Mouse (Mus musculus) left cerebral cortex, adult 18-20 months (tissue): ENCODE data around the gene Spag6l. TPM values are rescaled to one million over a fixed set of nuclear protein-coding genes. Genes with fewer than 3 reads are reported as not detected.
A peak's percentile ranks its signal among the peaks of the same experiment; 100 is the strongest.
"Not testable (repeated sequence)": the region's sequence is repeated elsewhere in the genome, so short reads cannot be mapped to it uniquely, and the experiment has no call there.

Experiments
- DNase-seq, 2 experiments: peaks; one replicate each; pipeline ENCODE4 v3.0.0; 2021 to 2022; ENCODE audit warnings: low spot score in 2 of 2, mixed read lengths in 1 of 2
- long read RNA-seq, 2 experiments: library from polyadenylated mRNA; stranded (forward); transcript quantifications; one replicate each; pipeline ENCODE4 v2.0.0; 2021
- total RNA-seq, 2 experiments: library from RNA; stranded (reverse); gene quantifications; 2 replicates each; pipeline ENCODE4 v1.2.3; 2021

Spag6l gene
- 1 to 10 TPM; 7.3 to 8.2 TPM for total RNA-seq
- long read RNA-seq, experiment 1, transcript Spag6l-201 (11 exons, 2,416 nt), result major isoform, 6 of 8 reads
- long read RNA-seq, experiment 1, partial matches to known transcripts, result 1 of 8 reads
- long read RNA-seq, experiment 1, other reads (novel, unspliced or antisense), result 1 of 8 reads
- long read RNA-seq, experiment 2, transcript Spag6l-201 (11 exons, 2,416 nt), result major isoform, 9 of 9 reads
- long read RNA-seq, experiment 2, partial matches to known transcripts, result 0 of 9 reads
- long read RNA-seq, experiment 2, other reads (novel, unspliced or antisense), result 0 of 9 reads

DNA sequence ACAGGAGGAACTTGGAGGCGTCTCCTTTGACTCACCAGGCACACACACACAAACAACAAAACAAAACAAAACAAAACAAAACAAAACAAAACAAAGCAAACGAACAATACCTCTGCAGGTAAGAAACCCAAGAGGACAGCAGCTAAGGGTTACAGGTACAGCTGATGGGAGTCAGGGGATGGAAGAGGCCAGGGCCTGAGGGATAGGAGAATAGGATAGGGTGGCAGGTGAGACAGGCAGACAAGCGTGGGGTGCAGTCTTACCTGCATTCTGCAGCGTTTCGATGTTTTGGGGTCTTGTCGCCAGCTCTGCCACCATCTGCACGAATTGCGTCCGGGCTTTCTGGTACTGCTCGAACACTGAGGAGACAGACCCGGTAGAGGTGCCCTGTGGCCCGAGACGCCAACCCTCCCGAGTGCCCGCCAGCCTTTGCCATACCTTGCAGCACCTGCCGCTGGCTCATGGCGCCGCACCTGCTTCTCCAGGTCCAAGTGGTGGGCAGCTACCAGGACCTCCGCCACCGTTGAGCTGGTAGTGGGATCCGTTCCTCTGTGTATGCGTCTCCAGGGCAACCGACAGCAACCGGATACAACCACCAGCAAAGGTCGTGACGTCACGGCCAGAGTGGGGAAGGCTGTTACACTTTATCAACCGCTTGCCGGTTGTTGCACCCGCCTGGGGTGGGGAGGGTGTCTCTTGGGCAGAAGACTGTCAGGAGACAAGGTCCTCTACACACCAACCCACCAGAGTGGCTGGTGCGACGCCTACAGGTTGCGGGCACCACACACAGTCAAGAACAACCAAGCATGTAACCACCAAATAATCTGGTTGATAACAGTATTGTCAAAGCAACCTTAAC lies at the start of gene Spag6l:
Spag6l (minus strand) TSS at position 700 of the 859 bp plus-strand sequence.
- peak; percentile 48 to 67 for DNase-seq

DNA sequence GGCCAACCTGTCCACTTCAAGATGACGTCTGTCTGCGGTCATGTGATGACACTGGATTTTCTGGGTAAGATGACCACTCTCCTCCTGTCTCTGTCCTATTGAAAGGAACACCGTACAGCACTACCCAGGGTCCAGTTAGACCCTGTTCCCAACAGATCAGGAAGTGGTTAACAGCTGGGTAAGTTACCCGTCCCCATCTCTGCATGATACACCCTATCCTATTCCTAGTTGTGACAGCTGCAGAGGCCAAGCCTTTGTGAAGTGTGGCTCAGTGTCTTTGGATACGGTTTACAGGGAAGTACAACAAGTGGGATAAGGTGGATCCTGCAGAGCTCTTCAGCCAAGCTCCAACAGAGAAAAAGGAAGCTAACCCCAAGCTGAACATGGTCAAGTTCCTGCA lies 49.8 kb upstream of the Spag6l start:
- no peak for DNase-seq

DNA sequence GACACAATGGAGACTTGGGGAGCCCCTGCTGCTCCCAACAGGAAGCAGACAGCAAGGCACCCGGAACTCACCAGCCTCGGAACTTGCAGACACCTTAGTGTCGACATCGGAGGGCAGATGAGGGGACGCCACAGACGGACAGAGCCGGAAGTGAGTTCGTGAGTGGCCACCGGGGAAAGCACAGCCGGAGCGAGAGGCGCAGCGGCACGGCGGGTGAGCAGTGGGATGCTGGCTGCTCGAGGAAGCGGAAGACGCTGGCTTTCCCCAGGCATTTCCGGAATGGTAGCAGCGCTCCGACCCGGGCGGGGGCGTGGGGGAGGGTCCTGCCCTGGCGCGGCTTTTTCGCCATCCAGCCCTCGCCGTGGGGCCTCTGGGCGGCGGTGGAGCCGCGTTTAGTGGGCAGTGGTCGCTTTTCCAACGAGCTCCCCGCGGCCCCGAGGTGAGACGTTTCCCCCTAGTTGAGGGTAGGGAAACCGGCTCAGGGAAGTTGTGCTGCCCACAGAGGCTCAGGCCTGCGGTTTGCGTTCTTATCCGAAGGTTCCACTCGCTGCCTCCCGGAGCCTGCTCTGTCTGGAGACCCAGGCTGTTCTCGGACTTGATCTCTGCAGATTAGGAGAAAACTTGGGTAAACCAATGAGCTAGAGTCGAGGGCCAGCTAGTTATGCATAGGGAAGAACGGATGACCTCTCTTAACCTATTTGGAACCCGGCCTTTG lies 41.5 kb upstream of the Spag6l start, which contains the start of the genes Top3b and Vpreb1:
Top3b (plus strand) TSS at position 120 of the 715 bp plus-strand sequence.
Vpreb1 (minus strand) TSS at position 227 of the 715 bp plus-strand sequence.
- DNase-seq, result peak; percentile 87 to 92

DNA sequence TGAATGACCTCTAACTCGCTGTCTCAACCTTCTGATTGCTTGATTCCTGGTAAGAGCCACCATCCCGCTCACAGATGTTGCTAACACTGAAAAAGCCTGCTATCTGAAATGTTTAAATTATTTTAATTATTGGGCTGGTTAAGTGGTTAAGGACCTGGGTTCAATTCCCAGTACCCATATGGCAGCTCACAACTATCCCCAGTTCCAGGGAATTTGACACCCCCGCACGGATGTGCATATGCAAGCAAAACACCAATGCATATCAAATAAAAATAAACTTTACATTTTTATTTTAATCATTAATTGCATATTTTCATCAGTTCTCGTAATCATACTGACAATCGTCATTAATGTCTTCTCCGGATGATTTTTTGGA lies 41.0 kb upstream of the Spag6l start:
- no peak for DNase-seq

DNA sequence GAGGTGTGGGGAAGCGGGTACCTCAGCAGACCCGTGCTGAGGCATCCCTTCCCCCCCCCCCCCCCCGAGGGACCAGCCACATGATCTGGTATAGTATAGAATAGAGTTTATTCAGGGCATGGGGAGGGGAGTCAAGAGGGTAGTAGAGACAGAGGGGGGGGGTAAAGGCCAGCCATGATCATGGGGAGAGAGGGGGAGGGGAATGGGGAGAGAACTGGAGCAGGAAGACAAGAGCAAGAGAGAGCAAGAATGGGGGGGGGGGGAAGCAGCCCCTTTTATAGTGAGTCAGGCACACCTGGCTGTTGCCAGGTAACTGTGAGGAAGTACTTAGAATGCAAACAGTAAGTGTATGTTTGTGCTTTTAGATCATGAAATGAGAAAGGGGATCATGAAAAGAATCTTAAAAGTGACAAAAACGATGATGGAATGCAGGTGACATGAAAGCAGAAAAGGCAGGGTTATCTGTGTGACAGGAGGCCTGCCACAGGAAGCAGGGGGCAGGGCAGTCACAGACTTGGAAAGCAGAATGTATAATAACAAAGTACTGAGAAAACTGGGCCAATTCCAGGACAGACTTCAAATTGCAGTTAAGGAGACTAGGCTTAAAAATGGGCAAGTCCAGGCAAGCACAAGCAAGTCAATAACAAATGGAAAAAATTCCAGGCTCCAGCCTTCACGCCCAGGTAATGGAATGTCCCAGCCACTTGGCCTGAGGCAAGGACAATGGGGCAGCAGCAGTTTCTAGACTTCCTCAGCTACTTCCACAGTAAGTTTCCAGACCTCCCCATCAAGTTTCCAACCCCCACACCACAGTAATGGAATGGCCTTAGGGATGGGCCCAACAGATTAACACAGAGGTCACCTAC lies 36.7 kb upstream of the Spag6l start:
- DNase-seq, result no peak

DNA sequence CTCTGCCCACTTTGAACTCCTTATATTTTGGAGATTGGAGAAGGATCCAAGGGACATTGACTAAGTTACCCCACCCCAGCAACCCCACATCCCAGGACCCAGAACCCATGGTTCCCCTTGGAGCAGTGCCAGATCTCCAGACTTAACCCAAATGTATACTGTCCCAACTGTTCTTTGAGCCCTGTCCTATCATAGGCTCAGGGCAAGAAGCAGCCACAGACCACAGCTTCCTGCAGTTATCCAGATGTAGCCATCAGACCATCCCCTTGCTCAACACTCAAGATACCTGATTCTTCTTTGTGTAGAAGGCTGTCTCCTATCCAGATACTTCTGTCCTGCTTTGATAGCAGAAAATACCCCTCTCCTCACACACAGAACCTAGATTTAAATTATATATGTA lies 36.0 kb upstream of the Spag6l start:
- DNase-seq, result no peak

DNA sequence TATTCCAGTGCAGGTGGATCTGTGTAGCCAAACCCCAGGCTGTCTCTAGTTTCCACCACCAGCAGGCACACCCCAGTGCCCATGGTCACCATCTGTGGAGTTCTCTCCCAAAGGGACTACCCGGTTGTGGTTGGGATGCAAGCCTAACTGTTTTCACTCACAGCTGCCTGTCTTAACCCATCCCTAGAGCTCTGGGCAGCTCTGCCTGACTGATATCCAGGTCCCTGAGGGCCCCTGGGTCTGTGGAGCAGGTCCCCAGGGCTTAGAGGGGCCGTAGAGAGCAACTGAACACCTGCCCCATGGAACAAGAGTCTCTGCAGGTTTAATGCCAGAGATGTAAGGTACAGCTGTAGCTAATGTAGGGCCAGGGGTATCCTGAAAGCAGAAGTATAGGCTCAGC lies 34.7 kb upstream of the Spag6l start, which contains the start of gene Igll1:
Igll1 (minus strand) TSS at position 8 of the 400 bp plus-strand sequence.
- no peak for DNase-seq

GRCm38 (mm10) chr16:16862288-16862687 lies 33.0 kb upstream of the Spag6l start:
- no peak for DNase-seq

- DNase-seq, result no peak
Measured at GRCm38 (mm10) chr16:16856731-16857476, 27.6 kb upstream of the Spag6l start.

- DNase-seq, result not testable (repeated sequence)
Measured at GRCm38 (mm10) chr16:16856054-16856453, 26.8 kb upstream of the Spag6l start.

DNA sequence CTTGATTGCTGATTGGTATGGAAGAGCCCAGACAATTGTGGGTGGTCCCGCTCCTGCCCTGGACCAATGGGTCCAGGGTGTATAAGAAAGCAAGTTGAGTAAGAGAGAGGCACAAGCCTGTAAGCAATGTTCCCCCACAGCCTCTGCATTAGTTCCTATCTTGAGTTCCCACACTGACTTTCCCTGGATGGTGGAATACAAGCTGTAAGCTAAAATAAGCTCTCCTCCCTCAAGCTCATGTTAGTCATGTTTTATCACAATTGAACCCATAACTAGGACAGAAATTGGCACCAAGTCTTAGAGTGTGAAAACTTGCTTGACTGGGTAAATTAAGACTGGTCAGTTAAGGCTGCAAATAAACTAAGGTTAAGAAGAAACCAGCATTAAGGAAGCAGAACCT lies 26.3 kb upstream of the Spag6l start:
- DNase-seq, result no peak

- peak; percentile 16 to 39 for DNase-seq
Measured at GRCm38 (mm10) chr16:16854836-16855235, 25.6 kb upstream of the Spag6l start.

DNA sequence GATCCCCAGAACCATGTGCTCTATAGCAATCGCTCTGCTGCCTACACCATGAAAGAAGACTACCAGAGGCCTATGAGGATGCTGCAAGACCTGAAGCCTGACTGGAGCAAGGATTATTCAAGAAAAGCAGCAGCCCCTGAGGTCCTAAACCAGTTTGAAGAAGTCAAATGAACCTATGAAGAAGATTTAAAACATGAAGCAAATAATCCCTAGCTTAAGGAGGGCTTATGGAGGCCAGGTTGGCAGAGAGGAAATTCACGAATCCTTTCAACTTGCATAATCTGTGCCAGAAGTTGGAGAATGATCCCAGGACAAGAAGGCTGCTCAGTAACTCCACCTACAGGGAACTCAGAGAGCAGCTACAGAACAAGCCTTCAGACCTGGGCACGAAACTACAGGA lies 23.2 kb upstream of the Spag6l start:
- DNase-seq, result no peak

DNA sequence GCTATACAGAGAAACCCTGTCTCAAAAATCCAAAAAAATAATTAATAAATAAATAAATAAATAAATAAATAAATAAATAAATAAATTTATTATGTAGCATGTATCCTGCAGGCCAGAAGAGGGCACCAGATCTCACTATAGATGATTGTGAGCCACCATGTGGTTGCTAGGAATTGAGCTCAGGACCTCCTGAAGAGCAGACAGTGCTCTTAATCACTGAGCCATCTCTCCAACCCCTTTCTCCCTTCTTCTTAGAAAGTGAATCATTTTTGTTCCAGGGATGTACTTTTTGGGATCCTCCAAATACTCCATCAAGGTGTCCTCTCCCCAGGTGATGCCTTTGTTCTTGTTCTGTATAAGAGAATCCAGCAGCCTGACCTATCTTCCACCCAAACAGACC lies 19.9 kb upstream of the Spag6l start:
- DNase-seq, result no peak

DNA sequence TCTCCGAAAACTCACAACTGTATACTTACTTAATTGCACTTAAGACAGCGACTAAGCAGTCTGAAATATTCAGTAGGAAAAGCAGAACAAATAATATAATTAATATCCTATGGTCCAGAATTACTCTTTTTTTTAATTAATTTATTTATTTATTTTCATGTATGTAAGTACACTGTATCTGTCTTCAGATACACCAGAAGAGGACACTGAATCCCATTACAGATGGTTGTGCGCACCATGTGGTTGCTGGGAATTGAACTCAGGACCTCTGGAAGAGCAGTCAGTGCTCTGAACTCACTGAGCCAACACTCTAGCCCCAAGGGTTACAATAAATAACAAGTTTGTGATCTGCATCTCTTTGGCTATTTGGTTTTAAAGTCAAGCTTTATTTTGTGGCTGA lies 415 bp upstream of the Spag6l start:
- DNase-seq, result no peak

GRCm38 (mm10) chr16:16826223-16826622 lies 3.0 kb downstream of the Spag6l start:
- no peak for DNase-seq

- no peak for DNase-seq
Measured at GRCm38 (mm10) chr16:16825476-16825875, 3.8 kb downstream of the Spag6l start.

- DNase-seq, result no peak
Measured at GRCm38 (mm10) chr16:16806325-16806724, 22.9 kb downstream of the Spag6l start.
